Mouse (Mus musculus): ENCODE measurements around the gene Aurkaip1. TPM values are rescaled to one million over a fixed set of nuclear protein-coding genes. Genes with fewer than 3 reads are reported as not detected.

Gene Aurkaip1
- polyA plus RNA-seq, 1 experiment: 159 TPM

GRCm38 (mm10) chr4:155831831-155832230 is 759 bp downstream of the Aurkaip1 start:
- Histone ChIP-seq H3K4me3 (replicated peaks; ENCODE audit: insufficient read depth, low read depth, low read length) (peak overlapping the region; percentile 83), H3K27me3 (ENCODE audit: control insufficient read depth, insufficient read depth, low read length) (no peaks in the 10 kb centered on the region), H3K27ac (ENCODE audit: insufficient read depth, low read length) (peak overlapping the region; percentile 44), H3K4me1 (ENCODE audit: control insufficient read depth, insufficient read depth, low read length) (peaks cover 8% of the 10 kb centered on the region)
- no peak for TF ChIP-seq POLR2A (IDR thresholded peaks at IDR 0.05; ENCODE audit: borderline replicate concordance, insufficient read depth, low read length)
- no peak for TF ChIP-seq CTCF (IDR thresholded peaks at IDR 0.05; ENCODE audit: borderline replicate concordance, insufficient read depth, low read depth, low read length)
- no peak for DNase-seq
- WGBS: under 1% methylated on average over 25 of the region's 25 CpGs

GRCm38 (mm10) chr4:155832321-155832720 is 1.2 kb downstream of the Aurkaip1 start:
- DNase-seq: no peak
- Histone ChIP-seq H3K4me1 (ENCODE audit: control insufficient read depth, insufficient read depth, low read length) (peaks cover 8% of the 10 kb centered on the region), H3K27me3 (ENCODE audit: control insufficient read depth, insufficient read depth, low read length) (no peaks in the 10 kb centered on the region), H3K4me3 (replicated peaks; ENCODE audit: insufficient read depth, low read depth, low read length) (peak overlapping the region; percentile 83), H3K27ac (ENCODE audit: insufficient read depth, low read length) (no peak overlapping the region)
- no peak for TF ChIP-seq CTCF (IDR thresholded peaks at IDR 0.05; ENCODE audit: borderline replicate concordance, insufficient read depth, low read depth, low read length)
- TF ChIP-seq POLR2A (IDR thresholded peaks at IDR 0.05; ENCODE audit: borderline replicate concordance, insufficient read depth, low read length): no peak
- whole genome bisulfite sequencing: 34% methylated on average over 10 of the region's 10 CpGs

- DNase-seq: no peak
- H3K4me3 ChIP-seq (replicated peaks; ENCODE audit: insufficient read depth, low read depth, low read length): no peak overlapping the region
- no peaks in the 10 kb centered on the region for H3K27me3 ChIP-seq (ENCODE audit: control insufficient read depth, insufficient read depth, low read length)
- peaks cover 12% of the 10 kb centered on the region for H3K4me1 ChIP-seq (ENCODE audit: control insufficient read depth, insufficient read depth, low read length)
- no peak for TF ChIP-seq POLR2A (IDR thresholded peaks at IDR 0.05; ENCODE audit: borderline replicate concordance, insufficient read depth, low read length)
- TF ChIP-seq CTCF (IDR thresholded peaks at IDR 0.05; ENCODE audit: borderline replicate concordance, insufficient read depth, low read depth, low read length): no peak
- no peak overlapping the region for H3K27ac ChIP-seq (ENCODE audit: insufficient read depth, low read length)
- 87% methylated on average over 4 of the region's 4 CpGs for WGBS
Measured at GRCm38 (mm10) chr4:155833234-155833633, 2.2 kb downstream of the Aurkaip1 start.

GRCm38 (mm10) chr4:155833836-155834235 is 2.8 kb downstream of the Aurkaip1 start:
- Histone ChIP-seq H3K27ac (ENCODE audit: insufficient read depth, low read length) (no peak overlapping the region), H3K27me3 (ENCODE audit: control insufficient read depth, insufficient read depth, low read length) (no peaks in the 10 kb centered on the region), H3K4me3 (replicated peaks; ENCODE audit: insufficient read depth, low read depth, low read length) (no peak overlapping the region), H3K4me1 (ENCODE audit: control insufficient read depth, insufficient read depth, low read length) (peaks cover 12% of the 10 kb centered on the region)
- DNase-seq: peak; percentile 69 to 70
- 19% methylated on average over 2 of the region's 2 CpGs for WGBS
- TF ChIP-seq POLR2A (IDR thresholded peaks at IDR 0.05; ENCODE audit: borderline replicate concordance, insufficient read depth, low read length): no peak
- TF ChIP-seq CTCF (IDR thresholded peaks at IDR 0.05; ENCODE audit: borderline replicate concordance, insufficient read depth, low read depth, low read length): peak; percentile 68

GRCm38 (mm10) chr4:155837404-155838010 is 6.4 kb downstream of the Aurkaip1 start:
- TF ChIP-seq CTCF (IDR thresholded peaks at IDR 0.05; ENCODE audit: borderline replicate concordance, insufficient read depth, low read depth, low read length): no peak
- TF ChIP-seq POLR2A (IDR thresholded peaks at IDR 0.05; ENCODE audit: borderline replicate concordance, insufficient read depth, low read length): no peak
- no peaks in the 10 kb centered on the region for H3K27me3 ChIP-seq (ENCODE audit: control insufficient read depth, insufficient read depth, low read length)
- no peak overlapping the region for H3K27ac ChIP-seq (ENCODE audit: insufficient read depth, low read length)
- H3K4me1 ChIP-seq (ENCODE audit: control insufficient read depth, insufficient read depth, low read length): peaks cover 17% of the 10 kb centered on the region
- H3K4me3 ChIP-seq (replicated peaks; ENCODE audit: insufficient read depth, low read depth, low read length): no peak overlapping the region
- no peak for DNase-seq
- WGBS: 24% methylated on average over 11 of the region's 11 CpGs

- TF ChIP-seq CTCF (IDR thresholded peaks at IDR 0.05; ENCODE audit: borderline replicate concordance, insufficient read depth, low read depth, low read length): no peak
- no peak for TF ChIP-seq POLR2A (IDR thresholded peaks at IDR 0.05; ENCODE audit: borderline replicate concordance, insufficient read depth, low read length)
- 39% methylated on average over 8 of the region's 8 CpGs for WGBS
- Histone ChIP-seq H3K27ac (ENCODE audit: insufficient read depth, low read length) (no peak overlapping the region), H3K4me1 (ENCODE audit: control insufficient read depth, insufficient read depth, low read length) (peaks cover 11% of the 10 kb centered on the region), H3K4me3 (replicated peaks; ENCODE audit: insufficient read depth, low read depth, low read length) (no peak overlapping the region), H3K27me3 (ENCODE audit: control insufficient read depth, insufficient read depth, low read length) (no peaks in the 10 kb centered on the region)
- no peak for DNase-seq
Measured at GRCm38 (mm10) chr4:155838187-155839153, 7.4 kb downstream of the Aurkaip1 start.

GRCm38 (mm10) chr4:155839483-155839910 is 8.4 kb downstream of the Aurkaip1 start, which contains the start of gene Mxra8:
Gene Mxra8 (plus strand): TSS chr4:155839680.
- TF ChIP-seq CTCF (IDR thresholded peaks at IDR 0.05; ENCODE audit: borderline replicate concordance, insufficient read depth, low read depth, low read length): no peak
- TF ChIP-seq POLR2A (IDR thresholded peaks at IDR 0.05; ENCODE audit: borderline replicate concordance, insufficient read depth, low read length): no peak
- peak within 1 kb of the TSS; percentile 35 for H3K4me3 ChIP-seq (replicated peaks; ENCODE audit: insufficient read depth, low read depth, low read length)
- 33% methylated on average over 16 of the region's 16 CpGs for WGBS
- no peaks in the 10 kb centered on the region for H3K27me3 ChIP-seq (ENCODE audit: control insufficient read depth, insufficient read depth, low read length)
- peaks cover 11% of the 10 kb centered on the region for H3K4me1 ChIP-seq (ENCODE audit: control insufficient read depth, insufficient read depth, low read length)
- DNase-seq: peak in 1 of 2 experiments; percentile 44
- H3K27ac ChIP-seq (ENCODE audit: insufficient read depth, low read length): 0 out of 2 replicates have a peak within 1 kb of the TSS, but pooled peaks have one; percentile 22
